Mouse (Mus musculus) stomach, embryonic 14.5 days (tissue): Measurements from ENCODE around the gene Adm. TPM values are rescaled to one million over a fixed set of nuclear protein-coding genes. Genes with fewer than 3 reads are reported as not detected.
A peak's percentile ranks its signal among the peaks of the same experiment; 100 is the strongest.
"Not testable (repeated sequence)": the region's sequence is repeated elsewhere in the genome, so short reads cannot be mapped to it uniquely, and the experiment has no call there.

Experiments used
- ATAC-seq: fragments of 200-750 bp; cut with Nextera tagmentation; 2 replicates; pipeline ENCODE4 v1.8.0; 2017; ENCODE audit warnings: low read depth, moderate TSS enrichment; ENCODE audit not compliant: insufficient number of reproducible peaks, insufficient read depth, low FRiP score
- H3K27ac ChIP-seq: fragments of 300-500 bp; sonication (generic); 2 replicates; pipeline ENCODE4 v1.5.1; 2014; ENCODE audit warnings: mild to moderate bottlenecking, low read length, moderate library complexity, mixed read lengths
- H3K27me3 ChIP-seq: fragments of 300-500 bp; sonication (generic); 2 replicates; pipeline ENCODE4 v1.6.1; 2014; ENCODE audit warnings: low read length, control low read depth, mixed read lengths; ENCODE audit not compliant: control insufficient read depth, insufficient read depth
- H3K36me3 ChIP-seq: fragments of 300-500 bp; sonication (generic); 2 replicates; pipeline ENCODE4 v1.6.1; 2014; ENCODE audit warnings: mild to moderate bottlenecking, control low read depth, low read length, moderate library complexity, mixed read lengths; ENCODE audit not compliant: control insufficient read depth, insufficient read depth
- H3K4me1 ChIP-seq: fragments of 300-500 bp; sonication (generic); 2 replicates; pipeline ENCODE4 v1.6.1; 2014; ENCODE audit warnings: low read length, control low read depth, mixed read lengths; ENCODE audit not compliant: control insufficient read depth, insufficient read depth
- H3K4me2 ChIP-seq: fragments of 300-500 bp; sonication (generic); replicated peaks from 2 replicates; pipeline ENCODE4 v1.6.1; 2014; ENCODE audit warnings: low read depth, low read length, control low read depth
- H3K4me3 ChIP-seq: fragments of 300-500 bp; sonication (generic); 2 replicates; pipeline ENCODE4 v1.5.1; 2014; ENCODE audit warnings: low read depth, low read length, control low read depth
- H3K9ac ChIP-seq: fragments of 300-500 bp; sonication (generic); replicated peaks from 2 replicates; pipeline ENCODE4 v1.6.1; 2014; ENCODE audit warnings: low read depth, mild to moderate bottlenecking, control low read depth, low read length, moderate library complexity, mixed read lengths
- H3K9me3 ChIP-seq: fragments of 300-500 bp; sonication (generic); 2 replicates; pipeline ENCODE4 v1.6.1; 2016; ENCODE audit warnings: low read depth, low read length, control low read depth; ENCODE audit not compliant: control insufficient read depth
- WGBS: fragments of 180-500 bp; shearing (Covaris S2); extraction: QIAGEN DNeasy Blood & Tissue Kit; methylation state at CpG from one replicate; pipeline ENCODE4 v1.1.7; 2014; 5-methylcytosine and 5-hydroxymethylcytosine counted together
- polyA plus RNA-seq: library from polyadenylated mRNA; unstranded; fragments of >200 nt; fragmentation: Nextera tagmentation; extraction: Ambion mirVana; gene quantifications from 2 replicates; pipeline ENCODE4 v1.2.1, GENCODE M21; 2014

The Adm gene
- polyA plus RNA-seq, 1 experiment from 2014 or later: 3.4 TPM

- Histone ChIP-seq H3K27ac (no peak overlapping the region), H3K4me2 (no peak overlapping the region), H3K4me1 (peaks cover 9% of the 10 kb centered on the region), H3K27me3 (no peaks in the 10 kb centered on the region), H3K9me3 (no peaks in the 10 kb centered on the region), H3K4me3 (no peak overlapping the region), H3K36me3 (no peaks in the 10 kb centered on the region), H3K9ac (no peak overlapping the region)
- ATAC-seq: no peak
- 78% methylated on average over 3 of the region's 3 CpGs for WGBS
Observed at GRCm38 (mm10) chr7:110635929-110636328, 8.5 kb downstream of the Adm start.

- ATAC-seq: no peak
- Histone ChIP-seq H3K4me1 (peaks cover 9% of the 10 kb centered on the region), H3K36me3 (no peaks in the 10 kb centered on the region), H3K27me3 (no peaks in the 10 kb centered on the region), H3K9me3 (no peaks in the 10 kb centered on the region), H3K4me3 (no peak overlapping the region), H3K4me2 (no peak overlapping the region), H3K9ac (no peak overlapping the region), H3K27ac (no peak overlapping the region)
- 26% methylated on average over 1 of the region's 1 CpGs for WGBS
Observed at GRCm38 (mm10) chr7:110636559-110636958, 9.1 kb downstream of the Adm start.

GRCm38 (mm10) chr7:110638305-110639110, 11.0 kb downstream of the Adm start:
- Histone ChIP-seq H3K4me1 (peaks cover 9% of the 10 kb centered on the region), H3K27me3 (no peaks in the 10 kb centered on the region), H3K4me2 (no peak overlapping the region), H3K4me3 (no peak overlapping the region), H3K36me3 (no peaks in the 10 kb centered on the region), H3K9ac (no peak overlapping the region), H3K27ac (peak overlapping the region; percentile 12; the same call in 1 of the 2 replicates), H3K9me3 (no peaks in the 10 kb centered on the region)
- WGBS: 43% methylated on average over 16 of the region's 17 CpGs
- ATAC-seq: peak; percentile 37; the same call in 1 of the 2 replicates

GRCm38 (mm10) chr7:110639291-110639915, 11.9 kb downstream of the Adm start:
- no peaks in the 10 kb centered on the region for H3K36me3 ChIP-seq
- ATAC-seq: no peak
- no peak overlapping the region for H3K27ac ChIP-seq
- WGBS: 79% methylated on average over 11 of the region's 11 CpGs
- no peak overlapping the region for H3K4me3 ChIP-seq
- no peaks in the 10 kb centered on the region for H3K27me3 ChIP-seq
- no peaks in the 10 kb centered on the region for H3K9me3 ChIP-seq
- H3K9ac ChIP-seq: no peak overlapping the region
- peaks cover 9% of the 10 kb centered on the region for H3K4me1 ChIP-seq
- H3K4me2 ChIP-seq: no peak overlapping the region

GRCm38 (mm10) chr7:110639958-110640357, 12.5 kb downstream of the Adm start:
- H3K4me2 ChIP-seq, H3K9ac ChIP-seq, H3K36me3 ChIP-seq, H3K4me1 ChIP-seq, H3K27me3 ChIP-seq, ATAC-seq, H3K27ac ChIP-seq, H3K4me3 ChIP-seq, H3K9me3 ChIP-seq: not testable (repeated sequence)
- 91% methylated on average over 3 of the region's 3 CpGs for WGBS

GRCm38 (mm10) chr7:110645311-110645710, 17.9 kb downstream of the Adm start:
- H3K27ac ChIP-seq: no peak overlapping the region
- H3K36me3 ChIP-seq: no peaks in the 10 kb centered on the region
- no peaks in the 10 kb centered on the region for H3K27me3 ChIP-seq
- no peak overlapping the region for H3K9ac ChIP-seq
- H3K4me3 ChIP-seq: no peak overlapping the region
- no peak overlapping the region for H3K4me2 ChIP-seq
- peaks cover 4% of the 10 kb centered on the region; the same call in 1 of the 2 replicates for H3K9me3 ChIP-seq
- 77% methylated on average over 5 of the region's 5 CpGs for WGBS
- H3K4me1 ChIP-seq: peaks cover 7% of the 10 kb centered on the region; the same call in 1 of the 2 replicates
- ATAC-seq: 0 out of 2 replicates have a peak, but pooled peaks have one; percentile 26

GRCm38 (mm10) chr7:110645859-110646258, 18.4 kb downstream of the Adm start:
- Histone ChIP-seq H3K36me3 (no peaks in the 10 kb centered on the region), H3K9ac (no peak overlapping the region), H3K9me3 (peaks cover 4% of the 10 kb centered on the region; the same call in 1 of the 2 replicates), H3K4me2 (no peak overlapping the region), H3K27me3 (no peaks in the 10 kb centered on the region), H3K4me1 (peaks cover 7% of the 10 kb centered on the region; the same call in 1 of the 2 replicates), H3K27ac (no peak overlapping the region), H3K4me3 (no peak overlapping the region)
- 77% methylated on average over 6 of the region's 6 CpGs for WGBS
- no peak for ATAC-seq

DNA sequence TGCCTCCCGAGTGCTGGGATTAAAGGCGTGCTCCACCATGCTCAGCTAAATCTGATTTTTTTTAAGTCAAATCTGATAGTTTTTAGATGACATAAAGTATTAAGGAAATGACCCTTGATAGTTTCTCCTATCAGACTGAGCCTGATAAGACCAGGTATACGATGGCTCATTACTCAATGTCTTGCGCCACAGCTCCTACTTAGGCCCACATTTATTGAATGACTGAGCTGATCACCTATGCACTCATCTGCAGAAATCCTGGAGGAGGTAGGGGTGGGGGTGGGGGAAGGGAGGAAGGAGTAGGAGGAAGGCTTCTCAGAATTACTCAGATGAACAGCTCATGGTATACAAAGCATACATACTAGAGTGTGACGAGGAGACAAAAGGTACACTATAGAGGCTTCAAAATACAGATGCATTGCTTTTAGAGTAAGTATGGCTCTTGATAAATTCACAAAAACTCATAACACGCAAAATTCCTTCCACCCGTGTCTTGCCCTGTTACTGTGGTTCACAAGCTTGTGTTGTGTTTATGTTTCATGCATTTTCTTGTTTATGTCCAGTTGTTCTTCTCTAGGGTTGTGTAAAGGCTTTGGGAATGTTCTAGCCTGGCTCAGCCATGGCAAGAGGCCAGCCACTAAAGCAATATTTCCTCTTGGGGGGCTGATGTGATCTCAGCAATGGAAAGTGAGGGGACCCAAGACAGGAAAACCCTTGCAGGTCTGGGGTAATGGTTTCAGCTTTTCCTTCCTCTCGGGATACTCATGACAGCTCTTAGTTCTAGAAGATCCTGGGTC, 19.3 kb downstream of the Adm start:
- no peak overlapping the region for H3K4me2 ChIP-seq
- no peak overlapping the region for H3K27ac ChIP-seq
- 82% methylated on average over 8 of the region's 8 CpGs for WGBS
- H3K4me1 ChIP-seq: peaks cover 7% of the 10 kb centered on the region; the same call in 1 of the 2 replicates
- no peak overlapping the region for H3K4me3 ChIP-seq
- H3K9me3 ChIP-seq: peaks cover 4% of the 10 kb centered on the region; the same call in 1 of the 2 replicates
- ATAC-seq: no peak
- H3K36me3 ChIP-seq: no peaks in the 10 kb centered on the region
- no peaks in the 10 kb centered on the region for H3K27me3 ChIP-seq
- H3K9ac ChIP-seq: no peak overlapping the region
